Mouse (Mus musculus): ENCODE measurements at regions not wholly inside any gene's neighbourhood (a gene's known extent, or its start where the extent isn't known, plus 50 kb on each side); places are given as distances from the start of the nearest gene placed in this dataset.

GRCm38 (mm10) chr9:120868330-120868729 lies 60.7 kb upstream of the Ctnnb1 start:
- DNase-seq: no peak

GRCm38 (mm10) chr9:120869432-120870081 lies 59.5 kb upstream of the Ctnnb1 start:
- peak; percentile 80 for DNase-seq

DNA sequence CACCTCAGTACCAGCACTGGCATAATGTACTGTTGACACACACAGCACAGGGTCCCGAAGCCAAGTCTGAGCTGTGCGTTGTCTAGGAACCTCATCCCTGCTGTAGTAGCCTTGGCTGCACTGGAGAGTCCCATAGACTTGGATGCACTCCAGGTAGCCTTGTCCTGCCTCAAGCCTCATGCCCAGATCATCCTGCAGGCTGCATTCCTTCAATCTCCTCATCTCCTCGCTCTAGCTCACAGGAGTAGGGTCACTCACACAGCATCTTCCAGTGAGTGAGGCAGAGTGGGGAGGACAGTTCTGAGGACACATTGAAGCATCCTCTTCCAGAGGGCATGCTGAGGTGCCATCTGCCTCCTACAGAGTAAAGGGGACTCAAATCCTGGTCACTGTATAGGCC lies 55.7 kb upstream of the Ctnnb1 start:
- DNase-seq: peak; percentile 57

- no peak for DNase-seq
These were observed 54.5 kb upstream of the Ctnnb1 start for GRCm38 (mm10) chr9:120874416-120874976.

DNA sequence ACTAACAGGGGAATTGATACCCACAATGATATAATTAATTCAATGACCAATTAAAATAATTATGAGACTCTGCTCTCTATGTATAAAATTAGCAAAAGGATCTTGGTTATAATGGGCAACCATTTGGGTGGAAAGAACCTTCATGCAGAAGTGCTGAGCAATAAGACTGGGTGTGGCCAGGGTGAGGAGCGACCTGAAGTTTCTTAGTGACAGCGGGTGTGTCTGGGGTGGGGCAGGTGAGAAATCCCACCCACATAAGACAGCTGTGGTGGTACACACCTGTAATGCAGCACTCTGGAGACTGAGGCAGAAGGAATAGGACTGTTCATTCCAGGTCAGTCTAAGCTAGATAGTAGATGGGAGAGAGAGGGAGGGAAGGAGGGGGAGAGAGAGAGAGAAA lies 51.9 kb upstream of the Ctnnb1 start:
- no peak for DNase-seq
